Mouse (Mus musculus) liver, embryonic 14.5 days (tissue): Measurements from ENCODE around the gene Arl3. TPM values are rescaled to one million over a fixed set of nuclear protein-coding genes. Genes with fewer than 3 reads are reported as not detected.
A peak's percentile ranks its signal among the peaks of the same experiment; 100 is the strongest.

Source experiments
- ATAC-seq: fragments of 200-750 bp; cut with Nextera tagmentation; 2 replicates; pipeline ENCODE4 v1.8.0; 2017; ENCODE audit warnings: moderate number of reproducible peaks, mild to moderate bottlenecking, moderate library complexity; ENCODE audit not compliant: insufficient read depth
- DNase-seq, 3 experiments: peaks; one replicate each; pipeline ENCODE4 v3.0.0-alpha.2; 2012 to 2013; ENCODE audit warnings: low read depth in 3 of 3, low spot score in 3 of 3
- H3K27ac ChIP-seq: fragments of 300-500 bp; sonication (generic); 2 replicates; pipeline ENCODE4 v1.5.1; 2014; ENCODE audit warnings: moderate library complexity, mild to moderate bottlenecking, control low read depth, inconsistent platforms
- H3K27me3 ChIP-seq: fragments of 300-500 bp; sonication (generic); 2 replicates; pipeline ENCODE4 v1.6.1; 2014; ENCODE audit warnings: mild to moderate bottlenecking, low read length, moderate library complexity; ENCODE audit not compliant: control insufficient read depth, insufficient read depth
- H3K36me3 ChIP-seq: fragments of 300-500 bp; sonication (generic); replicated peaks from 2 replicates; pipeline ENCODE4 v1.6.1; 2014; ENCODE audit warnings: low read depth; ENCODE audit not compliant: control insufficient read depth, insufficient read depth
- H3K4me1 ChIP-seq, 2 experiments: fragments of 200-500 bp in 1 of 2; fragments of 300-500 bp in 1 of 2; sonication (generic) in 1 of 2; replicated peaks; 2 replicates each; pipeline ENCODE4 v1.6.1; 2012 to 2014; ENCODE audit warnings: antibody characterized with exemption in 1 of 2, inconsistent platforms in 1 of 2, low read length in 1 of 2; ENCODE audit not compliant: control insufficient read depth in 2 of 2, insufficient read depth in 2 of 2
- H3K4me2 ChIP-seq: fragments of 300-500 bp; sonication (generic); 2 replicates; pipeline ENCODE4 v1.6.1; 2014; ENCODE audit warnings: low read depth, mild to moderate bottlenecking, control low read depth, moderate library complexity
- H3K4me3 ChIP-seq, 2 experiments: fragments of 200-500 bp in 1 of 2; fragments of 300-500 bp in 1 of 2; sonication (generic) in 1 of 2; 2 replicates each; pipeline ENCODE4 v1.5.1; 2012 to 2014; ENCODE audit warnings: low read depth in 2 of 2, low read length in 2 of 2, mild to moderate bottlenecking in 2 of 2, control low read depth in 1 of 2, inconsistent platforms in 1 of 2, moderate library complexity in 1 of 2; ENCODE audit not compliant: insufficient read depth in 1 of 2
- H3K9ac ChIP-seq: fragments of 300-500 bp; sonication (generic); replicated peaks from 2 replicates; pipeline ENCODE4 v1.6.1; 2014; ENCODE audit warnings: mild to moderate bottlenecking, control low read depth, moderate library complexity
- H3K9me3 ChIP-seq: fragments of 300-500 bp; sonication (generic); 2 replicates; pipeline ENCODE4 v1.6.1; 2016; ENCODE audit warnings: low read length, mixed read lengths; ENCODE audit not compliant: control insufficient read depth
- CTCF ChIP-seq: IDR thresholded peaks from 2 replicates; pipeline ENCODE4 v1.5.1; 2016; ENCODE audit warnings: antibody characterized with exemption, low read depth, control low read depth
- EP300 ChIP-seq: IDR thresholded peaks from 2 replicates; pipeline ENCODE4 v1.6.1; 2016; ENCODE audit warnings: antibody characterized with exemption, low read depth
- WGBS: fragments of 180-500 bp; shearing (Covaris S2); extraction: QIAGEN DNeasy Blood & Tissue Kit; methylation state at CpG from one replicate; pipeline ENCODE4 v1.1.7; 2014; ENCODE audit not compliant: insufficient replicate concordance; 5-methylcytosine and 5-hydroxymethylcytosine counted together
- polyA plus RNA-seq, 2 experiments: library from polyadenylated mRNA; depleted of rRNA in 1 of 2; stranded (reverse) in 1 of 2; unstranded in 1 of 2; fragments of >200 nt; fragmentation: Nextera tagmentation in 1 of 2; extraction: Ambion mirVana in 1 of 2; gene quantifications; 2 replicates each; pipeline versions ENCODE4 v1.2.1 to v1.2.3; 2012 to 2014

Gene Arl3
- polyA plus RNA-seq, 2 experiments, result 17.1 to 27.6 TPM

DNA sequence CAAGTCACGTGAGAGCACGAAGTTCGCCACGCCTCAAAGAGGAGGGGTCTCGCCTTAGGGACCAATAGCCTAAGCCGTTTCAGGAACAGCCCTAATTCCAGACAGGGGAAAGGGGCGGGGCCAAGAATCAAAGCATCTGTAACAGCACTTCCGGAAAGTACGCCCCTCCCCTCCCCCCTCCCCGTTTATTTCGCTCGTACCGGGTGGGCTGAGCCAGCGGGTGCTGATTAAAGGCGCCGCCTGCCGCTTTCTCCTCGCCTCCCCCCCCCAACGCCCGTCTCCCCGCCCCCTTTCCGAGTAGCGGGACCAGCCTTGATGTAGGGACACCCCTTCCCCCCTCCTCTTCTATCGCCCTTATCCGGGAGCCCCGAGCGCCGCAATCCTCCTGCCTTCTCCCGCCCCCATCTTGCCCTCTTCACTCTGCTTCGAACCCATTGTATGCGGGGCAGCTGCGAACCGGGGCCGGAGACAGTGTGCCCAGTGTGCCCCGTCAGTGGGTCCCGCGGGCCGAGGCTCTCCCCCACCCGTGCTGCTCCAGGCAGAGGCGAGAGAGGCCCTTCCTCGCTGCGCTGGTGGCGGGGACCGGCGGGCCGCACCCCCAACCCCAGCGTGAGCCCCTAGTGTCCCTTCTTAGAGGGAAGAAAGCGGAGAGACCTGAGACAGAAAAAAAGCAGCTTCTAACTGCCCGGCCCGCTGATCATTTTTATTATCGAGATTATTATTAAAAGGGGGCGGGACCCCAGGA lies 73.0 kb downstream of the Arl3 start:
- H3K36me3 ChIP-seq, result no peaks in the 10 kb centered on the region
- peak overlapping the region; percentile 64 for H3K27ac ChIP-seq
- H3K4me3 ChIP-seq, result peak overlapping the region; percentile 76 to 79
- DNase-seq (peak; percentile 97), ATAC-seq (peak; percentile 59)
- H3K4me1 ChIP-seq, result peaks cover 11 to 14% of the 10 kb centered on the region in 2 experiments
- no peak for TF ChIP-seq EP300
- TF ChIP-seq CTCF, result no peak
- no peaks in the 10 kb centered on the region for H3K27me3 ChIP-seq
- H3K9me3 ChIP-seq, result no peaks in the 10 kb centered on the region
- peak overlapping the region; percentile 82 for H3K4me2 ChIP-seq
- WGBS, result under 1% methylated on average over 51 of the region's 52 CpGs
- peak overlapping the region; percentile 87 for H3K9ac ChIP-seq

DNA sequence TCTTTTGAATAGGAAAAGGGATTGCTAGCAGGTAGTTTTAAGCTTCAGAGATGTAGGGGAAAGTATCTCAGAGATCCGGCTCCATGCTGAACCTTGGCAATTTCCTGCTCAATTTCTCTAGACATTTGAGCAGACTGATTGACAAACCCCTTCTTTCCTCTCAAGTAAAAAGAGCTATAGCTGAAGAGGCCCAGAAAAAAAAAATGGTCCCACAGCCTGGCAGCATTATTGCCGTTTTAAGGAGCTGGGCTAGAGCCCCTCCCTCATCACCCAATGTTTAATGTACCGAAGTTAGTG lies 73.5 kb downstream of the Arl3 start:
- WGBS, result 3% methylated on average over 3 of the region's 3 CpGs
- no peak for DNase-seq
- H3K9me3 ChIP-seq, result no peaks in the 10 kb centered on the region
- TF ChIP-seq EP300 (no peak), CTCF (no peak)
- H3K9ac ChIP-seq, result no peak overlapping the region
- H3K4me1 ChIP-seq, result peaks cover 6 to 9% of the 10 kb centered on the region in 2 experiments
- H3K27ac ChIP-seq, result peak overlapping the region; percentile 45
- no peaks in the 10 kb centered on the region for H3K27me3 ChIP-seq
- H3K4me2 ChIP-seq, result peak overlapping the region; percentile 82
- H3K36me3 ChIP-seq, result no peaks in the 10 kb centered on the region
- peak overlapping the region in 1 of 2 experiments; percentile 79; a peak in 2 of 4 replicates for H3K4me3 ChIP-seq
- ATAC-seq, result no peak

DNA sequence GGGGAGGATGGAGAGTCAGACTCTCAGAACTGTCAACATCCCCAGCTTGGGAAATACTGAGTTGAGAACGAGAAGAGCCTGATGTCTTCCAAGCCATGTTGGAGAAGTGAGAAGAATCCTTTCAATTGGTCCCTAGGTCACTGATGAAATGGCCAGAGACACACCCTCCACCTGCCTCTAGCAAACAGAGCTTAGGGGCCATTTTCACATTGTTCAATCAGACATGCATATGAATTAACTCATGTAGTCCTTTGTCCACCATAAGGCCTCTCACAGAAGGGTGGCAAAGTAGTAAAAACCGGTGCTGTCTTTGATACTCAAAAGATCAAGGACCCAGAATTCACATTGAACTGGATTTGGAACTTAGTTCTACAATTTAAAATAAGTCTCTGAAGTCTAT lies 75.8 kb downstream of the Arl3 start:
- Histone ChIP-seq H3K4me3 (no peak overlapping the region), H3K27me3 (no peaks in the 10 kb centered on the region), H3K4me2 (no peak overlapping the region), H3K27ac (no peak overlapping the region), H3K9ac (no peak overlapping the region), H3K4me1 (peaks cover 2 to 3% of the 10 kb centered on the region in 2 experiments; a peak in 1 of 4 replicates), H3K9me3 (no peaks in the 10 kb centered on the region), H3K36me3 (no peaks in the 10 kb centered on the region)
- WGBS, result 62% methylated on average over 2 of the region's 2 CpGs
- no peak for ATAC-seq
- no peak for DNase-seq
- TF ChIP-seq EP300 (no peak), CTCF (no peak)

DNA sequence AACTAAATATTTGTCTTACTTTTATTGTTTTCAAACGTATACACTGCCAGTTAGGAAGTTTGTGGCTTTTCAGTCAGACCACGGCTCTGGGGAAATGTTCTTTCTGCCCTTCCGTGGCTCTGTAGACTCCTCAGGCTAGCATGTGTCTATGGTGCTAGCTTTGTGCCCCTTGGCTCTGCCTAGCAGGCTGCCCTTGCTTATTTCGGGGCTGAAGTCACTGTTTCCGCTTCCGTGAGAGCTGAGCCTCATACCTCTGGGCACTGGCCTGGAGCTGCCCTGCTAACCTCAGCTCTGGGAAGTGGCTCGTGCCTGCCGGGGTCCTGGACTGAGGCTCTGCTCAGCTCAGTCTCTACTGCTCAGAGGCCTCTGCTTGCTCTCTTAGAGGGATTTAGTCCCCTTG lies 77.9 kb downstream of the Arl3 start:
- Histone ChIP-seq H3K36me3 (no peaks in the 10 kb centered on the region), H3K4me3 (no peak overlapping the region), H3K9me3 (no peaks in the 10 kb centered on the region), H3K4me2 (no peak overlapping the region), H3K4me1 (peaks cover 2 to 3% of the 10 kb centered on the region in 2 experiments; a peak in 1 of 4 replicates), H3K9ac (no peak overlapping the region), H3K27ac (no peak overlapping the region), H3K27me3 (no peaks in the 10 kb centered on the region)
- DNase-seq (no peak), ATAC-seq (no peak)
- WGBS, result 39% methylated on average over 8 of the region's 8 CpGs
- TF ChIP-seq CTCF (no peak), EP300 (no peak)

DNA sequence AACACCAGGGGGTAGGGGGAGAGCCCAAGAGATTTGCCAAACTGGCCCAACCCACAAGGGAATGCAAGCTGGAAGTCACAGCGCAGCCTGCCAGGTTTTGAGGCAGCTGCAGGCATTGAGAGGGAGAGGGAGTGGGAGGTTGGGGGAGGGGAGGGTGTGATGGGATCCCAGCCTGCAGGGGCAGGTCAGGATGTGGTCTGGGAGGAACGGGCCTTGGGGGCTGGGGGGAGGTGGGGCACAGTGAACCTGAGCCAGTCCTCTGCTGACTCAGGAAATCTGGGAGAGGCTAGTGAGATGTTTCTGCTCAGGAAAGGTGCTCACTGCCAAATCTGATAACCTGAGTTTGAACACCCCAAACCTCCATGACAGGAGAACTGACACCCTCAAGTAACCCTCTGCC lies 82.4 kb downstream of the Arl3 start:
- Histone ChIP-seq H3K27ac (no peak overlapping the region), H3K27me3 (no peaks in the 10 kb centered on the region), H3K9ac (no peak overlapping the region), H3K9me3 (no peaks in the 10 kb centered on the region), H3K4me1 (peaks cover 5 to 6% of the 10 kb centered on the region in 2 experiments), H3K4me3 (no peak overlapping the region), H3K36me3 (no peaks in the 10 kb centered on the region), H3K4me2 (no peak overlapping the region)
- TF ChIP-seq EP300 (no peak), CTCF (no peak)
- ATAC-seq (no peak), DNase-seq (no peak)
- WGBS, result 11% methylated on average over 2 of the region's 2 CpGs
